Mouse (Mus musculus): Measurements from ENCODE around the gene BC024063. TPM values are rescaled to one million over a fixed set of nuclear protein-coding genes. Genes with fewer than 3 reads are reported as not detected.

Gene BC024063
- total and polyA plus RNA-seq, 3 experiments: 0.16 to 2.9 (median 2.3) TPM

- WGBS: 75% methylated on average over 3 of the region's 3 CpGs
- no peak overlapping the region for H3K4me3 ChIP-seq
- H3K9ac ChIP-seq (ENCODE audit: low read depth, low read length): no peak overlapping the region
- TF ChIP-seq CTCF (IDR thresholded peaks at IDR 0.05) (no peak), POLR2A (IDR thresholded peaks at IDR 0.05; ENCODE audit: insufficient read depth, low read depth, low read length) (no peak), EP300 (IDR thresholded peaks at IDR 0.05; ENCODE audit: insufficient read depth, low read depth, low read length) (no peak)
- no peaks in the 10 kb centered on the region for H3K79me2 ChIP-seq (replicated peaks; ENCODE audit: control insufficient read depth, insufficient read depth, low read length)
- intact Hi-C loops (cut with DNase I): no loop called here
- DNase-seq: no peak
- H3K4me1 ChIP-seq (ENCODE audit: control insufficient read depth, insufficient read depth, low read length): no peaks in the 10 kb centered on the region
- no peaks in the 10 kb centered on the region for H3K36me3 ChIP-seq (ENCODE audit: control insufficient read depth, insufficient read depth, low read length)
- H3K27ac ChIP-seq: no peak overlapping the region
- no peaks in the 10 kb centered on the region for H3K27me3 ChIP-seq (ENCODE audit: control insufficient read depth, insufficient read depth, low read length)
Measured at GRCm38 (mm10) chr10:82117206-82117605, 34.1 kb downstream of the BC024063 start.

GRCm38 (mm10) chr10:82127850-82128401 lies 44.8 kb downstream of the BC024063 start, which contains the start of gene AU041133:
Gene AU041133 (plus strand): TSS chr10:82128013.
- H3K27ac ChIP-seq: peak within 1 kb of the TSS; percentile 80
- 2% methylated on average over 41 of the region's 41 CpGs for WGBS
- DNase-seq: peak; percentile 83 to 90
- no peaks in the 10 kb centered on the region for H3K36me3 ChIP-seq (ENCODE audit: control insufficient read depth, insufficient read depth, low read length)
- TF ChIP-seq CTCF (IDR thresholded peaks at IDR 0.05) (no peak), EP300 (IDR thresholded peaks at IDR 0.05; ENCODE audit: insufficient read depth, low read depth, low read length) (no peak), POLR2A (IDR thresholded peaks at IDR 0.05; ENCODE audit: insufficient read depth, low read depth, low read length) (peak; percentile 73)
- no peaks in the 10 kb centered on the region for H3K27me3 ChIP-seq (ENCODE audit: control insufficient read depth, insufficient read depth, low read length)
- peak within 1 kb of the TSS; percentile 75 for H3K9ac ChIP-seq (ENCODE audit: low read depth, low read length)
- H3K4me3 ChIP-seq: peak within 1 kb of the TSS; percentile 79
- intact Hi-C loops (cut with DNase I): loop anchor here (5.0 kb wide), 1 partner anchor 81 kb away; the partner anchor contains the start of gene Zfp873
- H3K4me1 ChIP-seq (ENCODE audit: control insufficient read depth, insufficient read depth, low read length): no peaks in the 10 kb centered on the region
- no peaks in the 10 kb centered on the region for H3K79me2 ChIP-seq (replicated peaks; ENCODE audit: control insufficient read depth, insufficient read depth, low read length)

- no peaks in the 10 kb centered on the region for H3K27me3 ChIP-seq (ENCODE audit: control insufficient read depth, insufficient read depth, low read length)
- intact Hi-C loops (cut with DNase I): no loop called here
- DNase-seq: no peak
- H3K9ac ChIP-seq (ENCODE audit: low read depth, low read length): no peak overlapping the region
- no peaks in the 10 kb centered on the region for H3K4me1 ChIP-seq (ENCODE audit: control insufficient read depth, insufficient read depth, low read length)
- no peak for TF ChIP-seq POLR2A (IDR thresholded peaks at IDR 0.05; ENCODE audit: insufficient read depth, low read depth, low read length)
- no peak for TF ChIP-seq EP300 (IDR thresholded peaks at IDR 0.05; ENCODE audit: insufficient read depth, low read depth, low read length)
- TF ChIP-seq CTCF (IDR thresholded peaks at IDR 0.05): no peak
- no peak overlapping the region for H3K27ac ChIP-seq
- WGBS: 85% methylated on average over 1 of the region's 1 CpGs
- no peaks in the 10 kb centered on the region for H3K79me2 ChIP-seq (replicated peaks; ENCODE audit: control insufficient read depth, insufficient read depth, low read length)
- no peak overlapping the region for H3K4me3 ChIP-seq
- no peaks in the 10 kb centered on the region for H3K36me3 ChIP-seq (ENCODE audit: control insufficient read depth, insufficient read depth, low read length)
Measured at GRCm38 (mm10) chr10:82145282-82145681, 62.1 kb downstream of the BC024063 start.

- WGBS: 78% methylated on average over 4 of the region's 4 CpGs
- H3K27ac ChIP-seq: no peak overlapping the region
- no peak overlapping the region for H3K9ac ChIP-seq (ENCODE audit: low read depth, low read length)
- DNase-seq: no peak
- H3K4me3 ChIP-seq: no peak overlapping the region
- H3K36me3 ChIP-seq (ENCODE audit: control insufficient read depth, insufficient read depth, low read length): no peaks in the 10 kb centered on the region; the same call in 1 of the 2 replicates
- intact Hi-C loops (cut with DNase I): no loop called here
- H3K27me3 ChIP-seq (ENCODE audit: control insufficient read depth, insufficient read depth, low read length): no peaks in the 10 kb centered on the region
- TF ChIP-seq POLR2A (IDR thresholded peaks at IDR 0.05; ENCODE audit: insufficient read depth, low read depth, low read length): no peak
- no peak for TF ChIP-seq CTCF (IDR thresholded peaks at IDR 0.05)
- TF ChIP-seq EP300 (IDR thresholded peaks at IDR 0.05; ENCODE audit: insufficient read depth, low read depth, low read length): no peak
- no peaks in the 10 kb centered on the region for H3K4me1 ChIP-seq (ENCODE audit: control insufficient read depth, insufficient read depth, low read length)
- no peaks in the 10 kb centered on the region for H3K79me2 ChIP-seq (replicated peaks; ENCODE audit: control insufficient read depth, insufficient read depth, low read length)
Measured at GRCm38 (mm10) chr10:82147571-82147970, 64.4 kb downstream of the BC024063 start.

Other genes starting within 250 kb of the BC024063 start
- gene Gm32687, start 219.4 kb upstream of the BC024063 start, total RNA-seq (2021): 1 to 10 TPM in 1 of 2 experiments, under 1 TPM in 1; 0.99 to 1.6 TPM
- 0.23 and 0.25 TPM in 2 replicates for gene Gm32687, start 219.4 kb upstream of the BC024063 start, polyA plus RNA-seq (2012; rRNA removed)
- gene Zfp781, start 152.9 kb upstream of the BC024063 start, total RNA-seq (2021): under 1 TPM; 0.50 to 0.99 TPM
- 0.12 and 0.35 TPM in 2 replicates for gene Zfp781, start 152.9 kb upstream of the BC024063 start, polyA plus RNA-seq (2012; rRNA removed)
- 1 to 10 TPM; 4.2 to 4.4 TPM for gene Zfp873, start 35.2 kb upstream of the BC024063 start, total RNA-seq (2021)
- gene Zfp873, start 35.2 kb upstream of the BC024063 start, polyA plus RNA-seq (2012; rRNA removed): 0.80 and 2.5 TPM in 2 replicates
- gene AU041133, start 44.7 kb downstream of the BC024063 start, total RNA-seq (2021): 1 to 10 TPM; 2.1 to 2.3 TPM
- gene AU041133, start 44.7 kb downstream of the BC024063 start, polyA plus RNA-seq (2012; rRNA removed): 0.37 and 1.2 TPM in 2 replicates
- 1 to 10 TPM; 4.8 to 5.4 TPM for gene Zfp938, start 157.9 kb downstream of the BC024063 start, total RNA-seq (2021)
- 1.6 and 3.0 TPM in 2 replicates for gene Zfp938, start 157.9 kb downstream of the BC024063 start, polyA plus RNA-seq (2012; rRNA removed)
- not detected for gene 4932415D10Rik, start 233.2 kb downstream of the BC024063 start, total RNA-seq (2021)
- gene 4932415D10Rik, start 233.2 kb downstream of the BC024063 start, polyA plus RNA-seq (2012; rRNA removed): not detected in 2 replicates